Mouse (Mus musculus) forebrain, postnatal 0 days (tissue): ENCODE data around the gene Bok. TPM values are rescaled to one million over a fixed set of nuclear protein-coding genes. Genes with fewer than 3 reads are reported as not detected.

ENCODE experiments used
- ATAC-seq: fragments of 200-750 bp; cut with Nextera tagmentation; 2 replicates; pipeline ENCODE4 v1.8.0; 2017; ENCODE audit warnings: mild to moderate bottlenecking, moderate library complexity
- DNase-seq: peaks from one replicate; pipeline ENCODE4 v3.0.0-alpha.2; 2015
- H3K27ac ChIP-seq: fragments of 300-500 bp; sonication (generic); 2 replicates; pipeline ENCODE4 v1.5.1; 2014; ENCODE audit warnings: low read depth, mild to moderate bottlenecking, antibody characterized with exemption, low read length, moderate library complexity, mixed read lengths
- H3K27me3 ChIP-seq: fragments of 300-500 bp; sonication (generic); 2 replicates; pipeline ENCODE4 v1.6.1; 2014; ENCODE audit warnings: mild to moderate bottlenecking, low read length, mixed read lengths; ENCODE audit not compliant: insufficient read depth
- H3K36me3 ChIP-seq: fragments of 300-500 bp; sonication (generic); 2 replicates; pipeline ENCODE4 v1.6.1; 2014; ENCODE audit warnings: mild to moderate bottlenecking, moderate library complexity; ENCODE audit not compliant: insufficient read depth
- H3K4me1 ChIP-seq: fragments of 300-500 bp; sonication (generic); 2 replicates; pipeline ENCODE4 v1.6.1; 2014; ENCODE audit warnings: antibody characterized with exemption; ENCODE audit not compliant: insufficient read depth
- H3K4me2 ChIP-seq: fragments of 300-500 bp; sonication (generic); 2 replicates; pipeline ENCODE4 v1.6.1; 2014; ENCODE audit warnings: low read depth, mild to moderate bottlenecking, moderate library complexity
- H3K4me3 ChIP-seq: fragments of 300-500 bp; sonication (generic); 2 replicates; pipeline ENCODE4 v1.5.1; 2014; ENCODE audit warnings: low read depth, low read length, mixed read lengths
- H3K9ac ChIP-seq: fragments of 300-500 bp; sonication (generic); 2 replicates; pipeline ENCODE4 v1.6.1; 2014; ENCODE audit warnings: mild to moderate bottlenecking
- H3K9me3 ChIP-seq: fragments of 300-500 bp; sonication (generic); 2 replicates; pipeline ENCODE4 v1.6.1; 2016; ENCODE audit warnings: low read length
- CTCF ChIP-seq: sonication (generic); IDR thresholded peaks from 2 replicates; pipeline ENCODE4 v1.5.1; 2016; ENCODE audit warnings: antibody characterized with exemption, control low read depth, low read depth
- WGBS: fragments of 180-500 bp; shearing (Covaris S2); extraction: QIAGEN DNeasy Blood & Tissue Kit; methylation state at CpG from one replicate; pipeline ENCODE4 v1.1.7; 2014; 5-methylcytosine and 5-hydroxymethylcytosine counted together
- polyA plus RNA-seq: library from polyadenylated mRNA; unstranded; fragments of >200 nt; fragmentation: Nextera tagmentation; extraction: Ambion mirVana; gene quantifications from 2 replicates; pipeline ENCODE4 v1.2.1, GENCODE M21; 2015
- total RNA-seq: library from RNA; depleted of rRNA; stranded (reverse); fragments of >200 nt; gene quantifications from 2 replicates; pipeline ENCODE4 v1.2.3, GENCODE M21; 2014; rRNA removed

The Bok gene
- total and polyA plus RNA-seq, 2 experiments from 2014 or later = 94.6 to 113 TPM

- Histone ChIP-seq H3K4me2 (no peak overlapping the region), H3K9me3 (no peaks in the 10 kb centered on the region), H3K9ac (no peak overlapping the region), H3K27me3 (no peaks in the 10 kb centered on the region), H3K36me3 (no peaks in the 10 kb centered on the region), H3K27ac (no peak overlapping the region), H3K4me3 (no peak overlapping the region), H3K4me1 (no peaks in the 10 kb centered on the region)
- ATAC-seq (no peak), DNase-seq (no peak)
- 94% methylated on average over 4 of the region's 4 CpGs for WGBS
- TF ChIP-seq CTCF = no peak
These were observed 56.5 kb downstream of the Bok start for GRCm38 (mm10) chr1:93741987-93742386.

GRCm38 (mm10) chr1:93742910-93743309, 57.5 kb downstream of the Bok start:
- ATAC-seq (no peak), DNase-seq (no peak)
- H3K27ac ChIP-seq = no peak overlapping the region
- no peaks in the 10 kb centered on the region for H3K27me3 ChIP-seq
- no peak overlapping the region for H3K4me2 ChIP-seq
- no peaks in the 10 kb centered on the region for H3K36me3 ChIP-seq
- H3K4me3 ChIP-seq = no peak overlapping the region
- H3K9me3 ChIP-seq = no peaks in the 10 kb centered on the region
- no peaks in the 10 kb centered on the region for H3K4me1 ChIP-seq
- no peak overlapping the region for H3K9ac ChIP-seq
- TF ChIP-seq CTCF = no peak

Other genes with a start within 250 kb of the Bok start
- 61.1 and 69.4 TPM in 2 replicates for gene Hdlbp, start 206.8 kb upstream of the Bok start, total RNA-seq
- 55.6 and 78.3 TPM in 2 replicates for gene Hdlbp, start 206.8 kb upstream of the Bok start, polyA plus RNA-seq
- 2.7 and 4.4 TPM in 2 replicates for gene Farp2, start 173.6 kb upstream of the Bok start, total RNA-seq
- 1.8 and 2.1 TPM in 2 replicates for gene Farp2, start 173.6 kb upstream of the Bok start, polyA plus RNA-seq
- 278 and 312 TPM in 2 replicates for gene Stk25, start 27.0 kb upstream of the Bok start, total RNA-seq
- gene Stk25, start 27.0 kb upstream of the Bok start, polyA plus RNA-seq = 371 and 381 TPM in 2 replicates
- gene Atg4b, start 65.8 kb downstream of the Bok start, total RNA-seq = 46.0 and 50.6 TPM in 2 replicates
- gene Atg4b, start 65.8 kb downstream of the Bok start, polyA plus RNA-seq = 72.6 and 72.7 TPM in 2 replicates
- 53.2 and 71.3 TPM in 2 replicates for gene Thap4, start 69.2 kb downstream of the Bok start, total RNA-seq
- 51.2 and 53.2 TPM in 2 replicates for gene Thap4, start 69.2 kb downstream of the Bok start, polyA plus RNA-seq
- 90.9 and 97.1 TPM in 2 replicates for gene Dtymk, start 116.3 kb downstream of the Bok start, total RNA-seq
- gene Dtymk, start 116.3 kb downstream of the Bok start, polyA plus RNA-seq = 123 and 138 TPM in 2 replicates
- 9.3 and 12.9 TPM in 2 replicates for gene Ing5, start 118.3 kb downstream of the Bok start, total RNA-seq
- 4.4 and 5.4 TPM in 2 replicates for gene Ing5, start 118.3 kb downstream of the Bok start, polyA plus RNA-seq
- gene D2hgdh, start 139.2 kb downstream of the Bok start, total RNA-seq = 13.4 and 13.5 TPM in 2 replicates
- 7.4 and 11.2 TPM in 2 replicates for gene D2hgdh, start 139.2 kb downstream of the Bok start, polyA plus RNA-seq
- 0.23 TPM in 1 of 2 replicates, not detected in the other for gene Gal3st2, start 175.6 kb downstream of the Bok start, total RNA-seq
- not detected in 2 replicates for gene Gal3st2, start 175.6 kb downstream of the Bok start, polyA plus RNA-seq
- gene Gal3st2b, start 232.7 kb downstream of the Bok start, total RNA-seq = not detected in 2 replicates
- not detected in 2 replicates for gene Gal3st2b, start 232.7 kb downstream of the Bok start, polyA plus RNA-seq